In the genomic region with DNA sequence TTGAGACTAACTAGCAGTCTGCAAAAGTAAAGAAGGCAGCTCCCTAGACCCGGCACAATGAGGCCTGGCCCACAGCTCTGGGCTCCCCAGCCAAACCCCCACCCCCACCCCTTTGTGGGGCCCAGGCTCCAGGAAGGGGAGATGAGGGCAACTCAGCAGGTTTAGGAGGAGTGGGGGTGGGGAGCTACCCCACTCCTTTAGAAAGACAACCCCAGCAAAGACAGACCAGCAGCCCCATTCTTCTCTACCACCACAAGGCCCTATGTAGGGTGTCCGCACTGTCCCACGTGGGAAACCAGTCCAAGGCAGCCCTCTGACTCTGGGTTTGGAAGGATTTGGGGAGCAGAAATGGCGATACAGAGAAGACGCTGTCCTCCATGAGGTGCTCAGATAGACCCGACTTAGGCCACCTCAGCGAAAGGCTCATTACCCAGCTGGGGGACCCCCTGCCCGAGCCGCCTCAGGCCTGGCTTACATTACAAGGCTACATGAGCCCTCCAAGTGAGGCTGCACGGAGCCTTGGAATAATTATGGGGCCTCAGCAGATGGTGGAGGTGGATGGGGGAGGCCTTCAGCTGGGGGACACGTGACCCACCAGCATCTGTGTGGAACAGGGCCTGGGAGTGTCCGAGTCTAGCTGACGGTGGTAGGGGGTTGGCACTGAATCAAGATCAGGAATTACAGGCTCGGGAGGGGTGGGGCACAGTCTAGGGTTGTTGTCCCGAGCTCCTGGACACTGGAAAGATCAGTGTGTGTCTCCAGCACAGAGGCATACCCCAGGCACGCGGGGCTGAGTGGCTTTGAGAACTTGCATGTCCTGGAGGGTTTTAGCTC, we compare ENCODE assay signal across 9 mouse cellular contexts. TPM values are rescaled to one million over a fixed set of nuclear protein-coding genes. Genes with fewer than 3 reads are reported as not detected.
DNase-seq lines count a peak whose midpoint lies in the region; ATAC-seq and TF ChIP-seq lines count a peak whose summit lies in the region.
"Had no signal": no experiment of that assay in that cellular context is flagged by ENCODE, and none has a peak within 500 bp of the region (broad histone marks: within the 10 kb centered on the region; RNA-seq: fewer than 3 reads in every experiment).

Gene Wfikkn2, minus strand, starts transcription at position 51 of the 834 bp plus-strand sequence.

- no peak for DNase-seq in kidney, adult 11 months
- DNase-seq in embryo, embryonic 11 days = peak; percentile 80
- DNase-seq in hindbrain, embryonic 11.5 days (ENCODE audit: low spot score) = peak; percentile 63
- DNase-seq in midbrain, postnatal 0 days (ENCODE audit: low spot score) = peak; percentile 86
- no peak for DNase-seq in spleen, postnatal 14 days (ENCODE audit: low spot score in 2 of 2)
- no peak for DNase-seq in ovary, postnatal 10 days (ENCODE audit: low spot score)
- DNase-seq in layer of hippocampus, postnatal 25 days (ENCODE audit: extremely low spot score in 1 of 2, low spot score in 1 of 2) = no peak

- peaks cover 10% of the 10 kb centered on the region for H3K27me3 ChIP-seq in kidney, embryonic 15.5 days
- no peaks in the 10 kb centered on the region for H3K27me3 ChIP-seq in hindbrain, embryonic 11.5 days (ENCODE audit: control insufficient read depth, insufficient read depth, low read length)
- H3K27me3 ChIP-seq in midbrain, postnatal 0 days (ENCODE audit: insufficient read depth, low read length) = no peaks in the 10 kb centered on the region

- H3K4me2 ChIP-seq in kidney, embryonic 15.5 days = no peak within 1 kb of the TSS
- H3K4me2 ChIP-seq in hindbrain, embryonic 11.5 days (replicated peaks; ENCODE audit: low read depth, low read length) = no peak within 1 kb of the TSS
- H3K4me2 ChIP-seq in midbrain, postnatal 0 days (ENCODE audit: low read depth, low read length, poor library complexity, severe bottlenecking) = no peak within 1 kb of the TSS

- 0 out of 2 replicates have a peak within 1 kb of the TSS, but pooled peaks have one; percentile 10 for H3K9ac ChIP-seq in kidney, embryonic 15.5 days
- H3K9ac ChIP-seq in hindbrain, embryonic 11.5 days (ENCODE audit: low read depth, low read length) = no peak within 1 kb of the TSS
- H3K9ac ChIP-seq in midbrain, postnatal 0 days (replicated peaks; ENCODE audit: low read length, poor library complexity, severe bottlenecking) = no peak within 1 kb of the TSS

- H3K36me3 ChIP-seq in kidney, embryonic 15.5 days = no peaks in the 10 kb centered on the region
- H3K36me3 ChIP-seq in hindbrain, embryonic 11.5 days (ENCODE audit: control insufficient read depth, insufficient read depth, low read length) = no peaks in the 10 kb centered on the region
- no peaks in the 10 kb centered on the region for H3K36me3 ChIP-seq in midbrain, postnatal 0 days (ENCODE audit: insufficient read depth, low read length)

- no peak for TF ChIP-seq CTCF in midbrain, postnatal 0 days (IDR thresholded peaks at IDR 0.05)

- peak within 1 kb of the TSS; percentile 62 for H3K27ac ChIP-seq in kidney, embryonic 15.5 days
- H3K27ac ChIP-seq in hindbrain, embryonic 11.5 days (ENCODE audit: low read depth, low read length) = peak within 1 kb of the TSS; percentile 2; the same call in 1 of the 2 replicates
- H3K27ac ChIP-seq in midbrain, postnatal 0 days (ENCODE audit: low read depth, low read length) = no peak within 1 kb of the TSS

- peaks cover 47% of the 10 kb centered on the region for H3K4me1 ChIP-seq in kidney, embryonic 15.5 days
- peaks cover 12% of the 10 kb centered on the region for H3K4me1 ChIP-seq in hindbrain, embryonic 11.5 days (replicated peaks; ENCODE audit: control insufficient read depth, insufficient read depth, low read length)
- H3K4me1 ChIP-seq in midbrain, postnatal 0 days (ENCODE audit: insufficient read depth, low read length) = peaks cover 11% of the 10 kb centered on the region; the same call in 1 of the 2 replicates
- H3K4me1 ChIP-seq: megakaryocyte, embryonic 14.5 days had no signal

- H3K9me3 ChIP-seq in kidney, embryonic 15.5 days (replicated peaks) = no peaks in the 10 kb centered on the region
- no peaks in the 10 kb centered on the region for H3K9me3 ChIP-seq in hindbrain, embryonic 11.5 days (ENCODE audit: control insufficient read depth, low read length)
- no peaks in the 10 kb centered on the region for H3K9me3 ChIP-seq in midbrain, postnatal 0 days (ENCODE audit: low read length)
- H3K9me3 ChIP-seq: megakaryocyte, embryonic 14.5 days had no signal

- no peak within 1 kb of the TSS for H3K4me3 ChIP-seq in kidney, embryonic 15.5 days (replicated peaks)
- no peak within 1 kb of the TSS for H3K4me3 ChIP-seq in hindbrain, embryonic 11.5 days (ENCODE audit: low read depth, low read length)
- no peak within 1 kb of the TSS for H3K4me3 ChIP-seq in midbrain, postnatal 0 days (ENCODE audit: low read depth, low read length)
- H3K4me3 ChIP-seq: megakaryocyte, embryonic 14.5 days had no signal

- ATAC-seq in kidney, embryonic 15.5 days (replicated peaks; ENCODE audit: low FRiP score) = peak; percentile 82
- peak; percentile 81 for ATAC-seq in hindbrain, embryonic 11.5 days (ENCODE audit: low FRiP score)
- ATAC-seq in midbrain, postnatal 0 days (ENCODE audit: low FRiP score) = peak; percentile 65; the same call in 1 of the 2 replicates

- 34% methylated on average over 17 of the region's 17 CpGs for WGBS in kidney, embryonic 15.5 days
- 54% methylated on average over 17 of the region's 17 CpGs for WGBS in hindbrain, embryonic 11.5 days
- 37% methylated on average over 17 of the region's 17 CpGs for WGBS in midbrain, postnatal 0 days

RNA-seq across cellular contexts. Expression of gene Wfikkn2, which starts in this region (rescaled TPM):
- polyA plus RNA-seq in kidney, embryonic 15.5 days (2015; fragmentation: Nextera tagmentation; extraction: Ambion mirVana) = 2.4 and 3.4 TPM in 2 replicates
- 0.95 and 1.8 TPM in 2 replicates for polyA plus RNA-seq in hindbrain, embryonic 11.5 days (2014; fragmentation: Nextera tagmentation; extraction: Ambion mirVana)
- total RNA-seq in midbrain, postnatal 0 days (2014; rRNA removed) = 5.0 and 10.0 TPM in 2 replicates
- 2.6 and 2.7 TPM in 2 replicates for polyA plus RNA-seq in midbrain, postnatal 0 days (2015; fragmentation: Nextera tagmentation; extraction: Ambion mirVana)
- under 1 TPM; 0.44 to 0.70 TPM for total RNA-seq in layer of hippocampus, postnatal 25 days (2021)

Comparison
In these comparisons a context has a peak if more than half of its experiments do, and no peak if none do; other contexts are left out.
1. DNase-seq: peak in embryo, embryonic 11 days (single experiment), hindbrain, embryonic 11.5 days (single experiment) and midbrain, postnatal 0 days (single experiment); none in kidney, adult 11 months (single experiment), spleen, postnatal 14 days (0 of 2), ovary, postnatal 10 days (single experiment) and layer of hippocampus, postnatal 25 days (0 of 2).
2. Peak in every context shown above with its lines, with median percentiles within 50 percentile points of each other: ATAC-seq.